In the genomic region with DNA sequence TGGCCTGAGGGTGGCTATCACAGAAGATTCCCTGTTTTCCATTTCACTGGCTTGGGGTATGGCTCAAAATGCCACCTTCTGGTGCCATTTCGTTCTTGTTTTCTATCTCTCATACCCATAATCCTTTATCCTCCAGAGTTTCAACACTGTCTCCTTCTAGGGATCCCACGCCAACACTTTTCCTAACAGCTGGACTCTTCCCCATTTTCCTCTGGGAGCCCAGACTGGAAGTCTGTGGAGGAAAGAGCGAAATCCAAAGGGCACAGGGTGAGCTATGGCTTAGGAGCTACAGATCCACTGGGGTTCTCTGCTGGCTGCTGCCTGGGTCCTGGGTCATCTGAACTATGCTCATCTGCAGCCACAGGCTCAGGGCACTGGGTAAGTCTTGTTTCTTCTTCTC, we compare ENCODE assay signal across 29 mouse cellular contexts. TPM values are rescaled to one million over a fixed set of nuclear protein-coding genes. Genes with fewer than 3 reads are reported as not detected.
"Had no signal": no experiment of that assay in that cellular context is flagged by ENCODE, and none has a peak within 500 bp of the region (broad histone marks: within the 10 kb centered on the region; RNA-seq: fewer than 3 reads in every experiment).

No protein-coding gene starts in this region.

- H3K36me3 ChIP-seq: heart, embryonic 13.5 days; heart, embryonic 15.5 days; hindbrain, embryonic 13.5 days; hindbrain, embryonic 15.5 days; limb, embryonic 13.5 days; limb, embryonic 15.5 days; liver, embryonic 12.5 days had no signal

- H3K27me3 ChIP-seq: heart, embryonic 15.5 days; hindbrain, embryonic 15.5 days had no signal

- H3K9me3 ChIP-seq: heart, embryonic 13.5 days; heart, embryonic 15.5 days; hindbrain, embryonic 13.5 days; hindbrain, embryonic 15.5 days; kidney, embryonic 15.5 days; limb, embryonic 13.5 days; limb, embryonic 15.5 days; liver, embryonic 12.5 days had no signal

- DNase-seq: gastrocnemius, postnatal 14 days; gastrocnemius, postnatal 36 days; heart, adult 18-20 months; heart, postnatal 14 days; heart, postnatal 36 days; kidney, adult 11 months; kidney, adult 2 months; kidney, adult 9 months; kidney, postnatal 14 days; kidney, postnatal 36 days; layer of hippocampus, adult 9-11 months; layer of hippocampus, postnatal 36 days; left cerebral cortex, postnatal 4 days had no signal

- H3K4me3 ChIP-seq: heart, embryonic 13.5 days; heart, embryonic 15.5 days; hindbrain, embryonic 13.5 days; hindbrain, embryonic 15.5 days; kidney, embryonic 15.5 days; limb, embryonic 13.5 days; limb, embryonic 15.5 days; liver, embryonic 12.5 days had no signal

- H3K27ac ChIP-seq: heart, embryonic 13.5 days; heart, embryonic 15.5 days; hindbrain, embryonic 13.5 days; hindbrain, embryonic 15.5 days; hindbrain, postnatal 0 days; kidney, embryonic 15.5 days; kidney, postnatal 0 days; limb, embryonic 13.5 days; limb, embryonic 15.5 days; liver, embryonic 12.5 days; liver, embryonic 14.5 days had no signal

RNA-seq across cellular contexts. Expression of a gene that starts 9.1 kb away (rescaled TPM):
- total RNA-seq: gastrocnemius, postnatal 36 days; hematopoietic stem cell, adult 5-6 weeks; left cerebral cortex, adult 18-20 months; left cerebral cortex, postnatal 4 days; liver, adult 2 months had no signal
- polyA plus RNA-seq: heart, embryonic 13.5 days; heart, embryonic 15.5 days; hindbrain, embryonic 11.5 days; hindbrain, embryonic 15.5 days; kidney, adult 2 months; liver, embryonic 12.5 days; liver, embryonic 16.5 days had no signal
